ENCODE assay signal across 21 mouse cellular contexts in the genomic region with DNA sequence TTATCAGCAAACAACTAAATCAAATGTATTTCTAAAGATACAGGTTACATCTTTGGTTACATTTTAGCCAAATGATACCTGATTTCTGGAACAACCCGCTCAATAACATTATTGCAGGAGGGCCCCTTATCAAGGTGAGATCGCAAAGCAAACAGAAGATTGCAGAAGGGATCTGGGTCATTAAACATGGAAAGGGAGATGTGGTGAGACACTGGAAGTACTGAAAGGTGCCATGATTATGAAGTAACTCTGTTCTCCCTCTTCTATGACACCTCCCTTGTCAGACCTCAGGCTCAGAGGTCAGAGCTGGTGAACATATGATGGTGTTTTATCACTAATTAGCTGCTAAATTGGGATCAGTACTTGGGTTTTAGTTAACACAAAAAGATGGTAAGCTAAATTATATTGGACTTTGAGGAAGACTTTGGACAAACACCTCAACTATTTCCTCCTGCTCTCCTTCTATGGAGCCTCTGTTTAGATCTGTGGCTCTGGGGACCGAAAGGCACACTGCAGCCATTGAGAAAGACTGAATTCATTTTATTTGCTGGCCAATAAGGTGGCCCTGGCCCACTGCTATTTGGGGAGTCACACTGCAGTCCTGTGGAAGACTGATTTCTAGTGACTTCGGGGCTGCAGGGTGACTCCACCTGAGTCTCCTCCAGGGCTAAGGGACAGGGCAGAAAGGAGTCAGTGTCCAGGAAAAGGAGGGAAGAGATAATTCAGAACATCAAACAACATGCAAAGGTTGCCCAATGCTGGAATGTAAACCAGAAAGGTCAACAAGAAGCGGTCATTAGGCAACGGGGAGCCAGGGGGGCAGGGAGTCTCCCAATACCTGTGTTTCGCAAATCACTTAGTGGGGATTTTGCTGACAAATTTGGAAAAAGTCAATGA.
A peak's percentile ranks its signal among the peaks of the same experiment; 100 is the strongest.
DNase-seq lines count a peak whose midpoint lies in the region; ATAC-seq and TF ChIP-seq lines count a peak whose summit lies in the region.
"Had no signal": no experiment of that assay in that cellular context is flagged by ENCODE, and none has a peak within 500 bp of the region (broad histone marks: within the 10 kb centered on the region; RNA-seq: fewer than 3 reads in every experiment).

No protein-coding gene starts in this region.

- peaks cover 21% of the 10 kb centered on the region; the same call in 1 of the 2 replicates for H3K79me2 ChIP-seq in liver, adult 2 months (ENCODE audit: control insufficient read depth, insufficient read depth, low read length)

- H3K27ac ChIP-seq in midbrain, embryonic 11.5 days (ENCODE audit: low read depth, low read length), result no peak overlapping the region
- no peak overlapping the region for H3K27ac ChIP-seq in midbrain, embryonic 15.5 days
- H3K27ac ChIP-seq in liver, adult 2 months (replicated peaks; ENCODE audit: insufficient read depth, low read depth, low read length), result peak overlapping the region; percentile 90
- H3K27ac ChIP-seq in liver, embryonic 14.5 days, result no peak overlapping the region
- H3K27ac ChIP-seq in forebrain, postnatal 0 days (ENCODE audit: low read depth, low read length), result no peak overlapping the region
- H3K27ac ChIP-seq: embryonic facial prominence, embryonic 15.5 days; forebrain, embryonic 10.5 days; heart, adult 2 months; heart, embryonic 15.5 days; hindbrain, embryonic 10.5 days; hindbrain, embryonic 14.5 days had no signal

- DNase-seq in midbrain, embryonic 11.5 days (ENCODE audit: low spot score, missing footprints), result peak; percentile 69
- peak; percentile 100 for DNase-seq in liver, adult 2 months (ENCODE audit: extremely low read depth, low read depth, low spot score)
- DNase-seq in liver, embryonic 14.5 days (ENCODE audit: low read depth in 3 of 3, low spot score in 3 of 3), result peak; percentile 14 to 24 (median 22)
- peak; percentile 62 for DNase-seq in yolk sac, embryonic 10.5 days (ENCODE audit: low spot score)
- no peak for DNase-seq in forebrain, postnatal 0 days
- DNase-seq in gastrocnemius, postnatal 14 days, result no peak
- DNase-seq in adrenal gland, postnatal 36 days, result no peak
- DNase-seq: adrenal gland, adult 8-10 months; cerebellum, adult 18-20 months; cerebellum, postnatal 14 days; embryo, embryonic 11 days; heart, adult 2 months had no signal

- no peak overlapping the region for H3K4me3 ChIP-seq in midbrain, embryonic 11.5 days (ENCODE audit: low read depth, low read length)
- H3K4me3 ChIP-seq in midbrain, embryonic 15.5 days, result no peak overlapping the region
- H3K4me3 ChIP-seq in liver, adult 2 months (ENCODE audit: insufficient read depth, low read depth, low read length), result no peak overlapping the region
- H3K4me3 ChIP-seq in liver, embryonic 14.5 days (ENCODE audit: insufficient read depth in 1 of 2, low read depth in 2 of 2, low read length in 2 of 2), result no peak overlapping the region
- H3K4me3 ChIP-seq in forebrain, postnatal 0 days (ENCODE audit: low read depth, low read length), result no peak overlapping the region
- H3K4me3 ChIP-seq: embryonic facial prominence, embryonic 15.5 days; erythroblast, embryonic 14.5 days; forebrain, embryonic 10.5 days; heart, adult 2 months; heart, embryonic 15.5 days; hindbrain, embryonic 10.5 days had no signal

- TF ChIP-seq CTCF in liver, adult 2 months (IDR thresholded peaks at IDR 0.05; ENCODE audit: low read depth, low read length), result no peak
- no peak for TF ChIP-seq CTCF in liver, embryonic 14.5 days (IDR thresholded peaks at IDR 0.05; ENCODE audit: low read depth)
- no peak for TF ChIP-seq CTCF in forebrain, postnatal 0 days (IDR thresholded peaks at IDR 0.05; ENCODE audit: low read depth)

- no peaks in the 10 kb centered on the region for H3K36me3 ChIP-seq in midbrain, embryonic 11.5 days (ENCODE audit: control insufficient read depth, insufficient read depth, low read length)
- H3K36me3 ChIP-seq in midbrain, embryonic 15.5 days (replicated peaks), result no peaks in the 10 kb centered on the region
- H3K36me3 ChIP-seq in liver, adult 2 months (ENCODE audit: control insufficient read depth, insufficient read depth, low read length), result no peaks in the 10 kb centered on the region
- H3K36me3 ChIP-seq in liver, embryonic 14.5 days (replicated peaks; ENCODE audit: control insufficient read depth, insufficient read depth, low read depth), result no peaks in the 10 kb centered on the region
- no peaks in the 10 kb centered on the region for H3K36me3 ChIP-seq in forebrain, postnatal 0 days (ENCODE audit: insufficient read depth)
- H3K36me3 ChIP-seq: embryonic facial prominence, embryonic 15.5 days; forebrain, embryonic 10.5 days; heart, embryonic 15.5 days; hindbrain, embryonic 10.5 days had no signal

- no peak for TF ChIP-seq EP300 in liver, embryonic 14.5 days (IDR thresholded peaks at IDR 0.05; ENCODE audit: low read depth)

- intact Hi-C loops in gastrocnemius, postnatal 14 days (cut with DNase I; ENCODE audit: low total_unique reads), result no loop called here

- H3K27me3 ChIP-seq in midbrain, embryonic 11.5 days (ENCODE audit: control insufficient read depth, insufficient read depth, low read length), result no peaks in the 10 kb centered on the region
- H3K27me3 ChIP-seq in midbrain, embryonic 15.5 days (replicated peaks), result no peaks in the 10 kb centered on the region
- no peaks in the 10 kb centered on the region for H3K27me3 ChIP-seq in liver, adult 2 months (ENCODE audit: control insufficient read depth, insufficient read depth, low read length)
- H3K27me3 ChIP-seq in liver, embryonic 14.5 days (ENCODE audit: control insufficient read depth, insufficient read depth, low read length), result no peaks in the 10 kb centered on the region
- H3K27me3 ChIP-seq in forebrain, postnatal 0 days (ENCODE audit: insufficient read depth, low read length), result no peaks in the 10 kb centered on the region
- H3K27me3 ChIP-seq: embryonic facial prominence, embryonic 15.5 days had no signal

- H3K9me3 ChIP-seq in midbrain, embryonic 11.5 days (ENCODE audit: control insufficient read depth, low read length), result no peaks in the 10 kb centered on the region
- H3K9me3 ChIP-seq in midbrain, embryonic 15.5 days, result no peaks in the 10 kb centered on the region
- H3K9me3 ChIP-seq in liver, embryonic 14.5 days (ENCODE audit: control insufficient read depth, low read length), result no peaks in the 10 kb centered on the region
- H3K9me3 ChIP-seq in forebrain, postnatal 0 days (ENCODE audit: low read length), result no peaks in the 10 kb centered on the region
- H3K9me3 ChIP-seq: embryonic facial prominence, embryonic 15.5 days; forebrain, embryonic 10.5 days; heart, embryonic 15.5 days; hindbrain, embryonic 10.5 days had no signal

- H3K9ac ChIP-seq in midbrain, embryonic 11.5 days (ENCODE audit: low read length), result no peak overlapping the region
- no peak overlapping the region for H3K9ac ChIP-seq in midbrain, embryonic 15.5 days
- peak overlapping the region; percentile 46 for H3K9ac ChIP-seq in liver, adult 2 months (ENCODE audit: low read depth, low read length)
- no peak overlapping the region for H3K9ac ChIP-seq in liver, embryonic 14.5 days (replicated peaks)
- H3K9ac ChIP-seq in forebrain, postnatal 0 days, result no peak overlapping the region
- H3K9ac ChIP-seq: embryonic facial prominence, embryonic 15.5 days; heart, embryonic 15.5 days; hindbrain, embryonic 14.5 days had no signal

- 89% methylated on average over 7 of the region's 7 CpGs for WGBS in midbrain, embryonic 11.5 days
- 88% methylated on average over 7 of the region's 7 CpGs for WGBS in midbrain, embryonic 15.5 days
- WGBS in liver, adult 2 months, result 25% methylated on average over 7 of the region's 7 CpGs
- 54% methylated on average over 7 of the region's 7 CpGs for WGBS in liver, embryonic 14.5 days (ENCODE audit: insufficient replicate concordance)
- 87% methylated on average over 7 of the region's 7 CpGs for WGBS in forebrain, postnatal 0 days

- no peak for ATAC-seq in midbrain, embryonic 11.5 days (ENCODE audit: low FRiP score)
- no peak for ATAC-seq in midbrain, embryonic 15.5 days (replicated peaks)
- ATAC-seq in liver, embryonic 14.5 days (ENCODE audit: insufficient read depth), result peak; percentile 66; the same call in 1 of the 2 replicates
- ATAC-seq in forebrain, postnatal 0 days, result no peak
- ATAC-seq: forebrain, embryonic 14.5 days had no signal

- no peaks in the 10 kb centered on the region for H3K4me1 ChIP-seq in midbrain, embryonic 11.5 days (ENCODE audit: control insufficient read depth, insufficient read depth, low read length)
- H3K4me1 ChIP-seq in midbrain, embryonic 15.5 days, result peaks cover 24% of the 10 kb centered on the region
- peaks cover 28% of the 10 kb centered on the region for H3K4me1 ChIP-seq in liver, adult 2 months (ENCODE audit: control insufficient read depth, insufficient read depth, low read length)
- H3K4me1 ChIP-seq in liver, embryonic 14.5 days (replicated peaks; ENCODE audit: control insufficient read depth in 2 of 2, insufficient read depth in 2 of 2, low read length in 1 of 2), result peaks cover 0 to 2% of the 10 kb centered on the region in 2 experiments; a peak in 1 of 4 replicates
- 0 out of 2 replicates have a peak, but pooled peaks cover 5% of the 10 kb centered on the region for H3K4me1 ChIP-seq in forebrain, postnatal 0 days (ENCODE audit: insufficient read depth)
- H3K4me1 ChIP-seq: embryonic facial prominence, embryonic 15.5 days; heart, embryonic 15.5 days had no signal

- no peak overlapping the region for H3K4me2 ChIP-seq in midbrain, embryonic 11.5 days
- no peak overlapping the region for H3K4me2 ChIP-seq in midbrain, embryonic 15.5 days
- H3K4me2 ChIP-seq in liver, embryonic 14.5 days (ENCODE audit: low read depth), result peak overlapping the region; percentile 34
- no peak overlapping the region for H3K4me2 ChIP-seq in forebrain, postnatal 0 days (ENCODE audit: low read depth)
- H3K4me2 ChIP-seq: embryonic facial prominence, embryonic 15.5 days; heart, embryonic 11.5 days; heart, embryonic 15.5 days; hindbrain, embryonic 14.5 days had no signal

- TF ChIP-seq POLR2A in liver, adult 2 months (IDR thresholded peaks at IDR 0.05; ENCODE audit: extremely low read depth, insufficient read depth, low read length), result no peak

Comparison
In these comparisons a context has a peak if more than half of its experiments do, and no peak if none do; other contexts are left out.
1. DNase-seq: peak in midbrain, embryonic 11.5 days (single experiment), liver, adult 2 months (single experiment), liver, embryonic 14.5 days (3 of 3) and yolk sac, embryonic 10.5 days (single experiment); none in forebrain, postnatal 0 days (single experiment), gastrocnemius, postnatal 14 days (single experiment) and adrenal gland, postnatal 36 days (0 of 2).